Mouse (Mus musculus) intestine, embryonic 15.5 days (tissue): ENCODE measurements at regions not wholly inside any gene's neighbourhood (a gene's known extent, or its start where the extent isn't known, plus 50 kb on each side); places are given as distances from the start of the nearest gene placed in this dataset.

ENCODE experiments used
- ATAC-seq: fragments of 200-750 bp; cut with Nextera tagmentation; 2 replicates; pipeline ENCODE4 v1.8.0; 2017; ENCODE audit warnings: moderate TSS enrichment, moderate library complexity
- H3K27ac ChIP-seq: fragments of 300-500 bp; sonication (generic); 2 replicates; pipeline ENCODE4 v1.5.1; 2015; ENCODE audit warnings: mild to moderate bottlenecking, inconsistent platforms
- H3K27me3 ChIP-seq: fragments of 300-500 bp; sonication (generic); replicated peaks from 2 replicates; pipeline ENCODE4 v1.6.1; 2015; ENCODE audit warnings: inconsistent platforms
- H3K36me3 ChIP-seq: fragments of 300-500 bp; sonication (generic); 2 replicates; pipeline ENCODE4 v1.6.1; 2015; ENCODE audit warnings: inconsistent platforms
- H3K4me1 ChIP-seq: fragments of 300-500 bp; sonication (generic); replicated peaks from 2 replicates; pipeline ENCODE4 v1.6.1; 2015; ENCODE audit warnings: inconsistent platforms
- H3K4me2 ChIP-seq: fragments of 300-500 bp; sonication (generic); replicated peaks from 2 replicates; pipeline ENCODE4 v1.6.1; 2015; ENCODE audit warnings: mild to moderate bottlenecking, inconsistent platforms
- H3K4me3 ChIP-seq: fragments of 300-500 bp; sonication (generic); replicated peaks from 2 replicates; pipeline ENCODE4 v1.5.1; 2015; ENCODE audit warnings: inconsistent platforms
- H3K9ac ChIP-seq: fragments of 300-500 bp; sonication (generic); 2 replicates; pipeline ENCODE4 v1.6.1; 2015; ENCODE audit warnings: inconsistent platforms
- H3K9me3 ChIP-seq: fragments of 300-500 bp; sonication (generic); 2 replicates; pipeline ENCODE4 v1.6.1; 2016; ENCODE audit warnings: inconsistent platforms
- WGBS: fragments of 180-500 bp; shearing (Covaris S2); methylation state at CpG from one replicate; pipeline ENCODE4 v1.1.7; 2015; 5-methylcytosine and 5-hydroxymethylcytosine counted together

- Histone ChIP-seq H3K36me3 (no peaks in the 10 kb centered on the region), H3K9me3 (no peaks in the 10 kb centered on the region), H3K9ac (no peak overlapping the region), H3K4me3 (no peak overlapping the region), H3K27ac (no peak overlapping the region), H3K4me1 (peaks cover 16% of the 10 kb centered on the region), H3K4me2 (no peak overlapping the region), H3K27me3 (no peaks in the 10 kb centered on the region)
- ATAC-seq, result 0 out of 2 replicates have a peak, but pooled peaks have one; percentile 7
- WGBS, result 71% methylated on average over 2 of the region's 2 CpGs
Measured at GRCm38 (mm10) chr6:100110981-100111660, 176.2 kb downstream of the Rybp start.

- Histone ChIP-seq H3K4me1 (peaks cover 16% of the 10 kb centered on the region), H3K4me2 (no peak overlapping the region), H3K27me3 (no peaks in the 10 kb centered on the region), H3K36me3 (no peaks in the 10 kb centered on the region), H3K4me3 (no peak overlapping the region), H3K9ac (no peak overlapping the region), H3K27ac (0 out of 2 replicates have a peak overlapping the region, but pooled peaks have one; percentile 32), H3K9me3 (no peaks in the 10 kb centered on the region)
- peak; percentile 72 for ATAC-seq
- WGBS, result 20% methylated on average over 7 of the region's 7 CpGs
Measured at GRCm38 (mm10) chr6:100109979-100110378, 177.3 kb downstream of the Rybp start.

GRCm38 (mm10) chr6:100109351-100109750, 177.9 kb downstream of the Rybp start:
- H3K27ac ChIP-seq, result no peak overlapping the region
- no peak overlapping the region for H3K4me2 ChIP-seq
- ATAC-seq, result 0 out of 2 replicates have a peak, but pooled peaks have one; percentile 10
- H3K9me3 ChIP-seq, result no peaks in the 10 kb centered on the region
- no peak overlapping the region for H3K4me3 ChIP-seq
- 68% methylated on average over 3 of the region's 3 CpGs for WGBS
- no peak overlapping the region for H3K9ac ChIP-seq
- peaks cover 16% of the 10 kb centered on the region for H3K4me1 ChIP-seq
- no peaks in the 10 kb centered on the region for H3K36me3 ChIP-seq
- no peaks in the 10 kb centered on the region for H3K27me3 ChIP-seq

GRCm38 (mm10) chr6:100107508-100107907, 179.8 kb downstream of the Rybp start:
- Histone ChIP-seq H3K4me3 (no peak overlapping the region), H3K27me3 (no peaks in the 10 kb centered on the region), H3K36me3 (no peaks in the 10 kb centered on the region), H3K9ac (no peak overlapping the region), H3K4me1 (peaks cover 17% of the 10 kb centered on the region), H3K27ac (no peak overlapping the region), H3K4me2 (no peak overlapping the region), H3K9me3 (no peaks in the 10 kb centered on the region)
- ATAC-seq, result no peak
- 47% methylated on average over 3 of the region's 3 CpGs for WGBS

GRCm38 (mm10) chr6:100107066-100107465, 180.2 kb downstream of the Rybp start:
- Histone ChIP-seq H3K4me1 (peaks cover 17% of the 10 kb centered on the region), H3K9me3 (no peaks in the 10 kb centered on the region), H3K4me2 (no peak overlapping the region), H3K36me3 (no peaks in the 10 kb centered on the region), H3K9ac (no peak overlapping the region), H3K27ac (no peak overlapping the region), H3K4me3 (no peak overlapping the region), H3K27me3 (no peaks in the 10 kb centered on the region)
- no peak for ATAC-seq
- WGBS, result 89% methylated on average over 5 of the region's 5 CpGs

GRCm38 (mm10) chr6:100100565-100101133, 186.6 kb downstream of the Rybp start:
- H3K36me3 ChIP-seq, result no peaks in the 10 kb centered on the region
- H3K9me3 ChIP-seq, result no peaks in the 10 kb centered on the region
- 78% methylated on average over 4 of the region's 4 CpGs for WGBS
- H3K27me3 ChIP-seq, result no peaks in the 10 kb centered on the region
- H3K4me1 ChIP-seq, result peaks cover 13% of the 10 kb centered on the region
- H3K4me3 ChIP-seq, result no peak overlapping the region
- ATAC-seq, result no peak
- no peak overlapping the region for H3K27ac ChIP-seq
- no peak overlapping the region for H3K9ac ChIP-seq
- no peak overlapping the region for H3K4me2 ChIP-seq

- Histone ChIP-seq H3K4me3 (no peak overlapping the region), H3K4me2 (no peak overlapping the region), H3K27me3 (no peaks in the 10 kb centered on the region), H3K36me3 (no peaks in the 10 kb centered on the region), H3K9ac (no peak overlapping the region), H3K27ac (no peak overlapping the region), H3K4me1 (peaks cover 8% of the 10 kb centered on the region), H3K9me3 (no peaks in the 10 kb centered on the region)
- peak; percentile 50 for ATAC-seq
- WGBS, result 42% methylated on average over 13 of the region's 13 CpGs
Measured at GRCm38 (mm10) chr6:100096393-100097125, 190.7 kb downstream of the Rybp start.

GRCm38 (mm10) chr6:100094653-100095217, 192.6 kb downstream of the Rybp start:
- H3K9me3 ChIP-seq, result no peaks in the 10 kb centered on the region
- no peaks in the 10 kb centered on the region for H3K36me3 ChIP-seq
- H3K4me2 ChIP-seq, result no peak overlapping the region
- no peak overlapping the region for H3K27ac ChIP-seq
- ATAC-seq, result no peak
- H3K4me1 ChIP-seq, result peaks cover 8% of the 10 kb centered on the region
- H3K27me3 ChIP-seq, result no peaks in the 10 kb centered on the region
- H3K4me3 ChIP-seq, result no peak overlapping the region
- 89% methylated on average over 6 of the region's 6 CpGs for WGBS
- H3K9ac ChIP-seq, result no peak overlapping the region

GRCm38 (mm10) chr6:100092870-100093269, 194.4 kb downstream of the Rybp start:
- Histone ChIP-seq H3K36me3 (no peaks in the 10 kb centered on the region), H3K9ac (no peak overlapping the region), H3K4me2 (no peak overlapping the region), H3K4me1 (peaks cover 8% of the 10 kb centered on the region), H3K27ac (no peak overlapping the region), H3K27me3 (no peaks in the 10 kb centered on the region), H3K4me3 (no peak overlapping the region), H3K9me3 (no peaks in the 10 kb centered on the region)
- 32% methylated on average over 8 of the region's 8 CpGs for WGBS
- ATAC-seq, result peak; percentile 52; the same call in 1 of the 2 replicates

GRCm38 (mm10) chr6:100091815-100092214, 195.5 kb downstream of the Rybp start:
- WGBS, result 50% methylated on average over 3 of the region's 3 CpGs
- Histone ChIP-seq H3K4me2 (no peak overlapping the region), H3K9ac (no peak overlapping the region), H3K4me3 (no peak overlapping the region), H3K9me3 (no peaks in the 10 kb centered on the region), H3K27me3 (no peaks in the 10 kb centered on the region), H3K36me3 (no peaks in the 10 kb centered on the region), H3K4me1 (peaks cover 5% of the 10 kb centered on the region), H3K27ac (no peak overlapping the region)
- no peak for ATAC-seq

GRCm38 (mm10) chr6:100088576-100088975, 198.7 kb downstream of the Rybp start:
- WGBS, result 67% methylated on average over 4 of the region's 4 CpGs
- ATAC-seq, result no peak
- H3K4me1 ChIP-seq, result no peaks in the 10 kb centered on the region; the same call in 1 of the 2 replicates

GRCm38 (mm10) chr6:100086807-100087206, 200.5 kb downstream of the Rybp start:
- no peaks in the 10 kb centered on the region for H3K27me3 ChIP-seq
- no peaks in the 10 kb centered on the region for H3K4me1 ChIP-seq
- no peaks in the 10 kb centered on the region for H3K9me3 ChIP-seq
- H3K9ac ChIP-seq, result no peak overlapping the region
- WGBS, result 79% methylated on average over 7 of the region's 7 CpGs
- no peak overlapping the region for H3K27ac ChIP-seq
- no peak overlapping the region for H3K4me2 ChIP-seq
- no peaks in the 10 kb centered on the region for H3K36me3 ChIP-seq
- no peak overlapping the region for H3K4me3 ChIP-seq
- no peak for ATAC-seq

More at GRCm38 (mm10) chr6:100088576-100088975, 198.7 kb downstream of the Rybp start:
- Histone ChIP-seq H3K27me3 (no peaks in the 10 kb centered on the region), H3K27ac (no peak overlapping the region), H3K4me2 (no peak overlapping the region), H3K4me3 (no peak overlapping the region), H3K36me3 (no peaks in the 10 kb centered on the region), H3K9ac (no peak overlapping the region), H3K9me3 (no peaks in the 10 kb centered on the region)
